Mouse (Mus musculus): ENCODE measurements at regions not wholly inside any gene's neighbourhood (a gene's known extent, or its start where the extent isn't known, plus 50 kb on each side); places are given as distances from the start of the nearest gene placed in this dataset.

GRCm38 (mm10) chr17:10150403-10150689 lies 169.3 kb downstream of the Qk start:
- peak in 1 of 2 experiments; percentile 19 for DNase-seq

DNA sequence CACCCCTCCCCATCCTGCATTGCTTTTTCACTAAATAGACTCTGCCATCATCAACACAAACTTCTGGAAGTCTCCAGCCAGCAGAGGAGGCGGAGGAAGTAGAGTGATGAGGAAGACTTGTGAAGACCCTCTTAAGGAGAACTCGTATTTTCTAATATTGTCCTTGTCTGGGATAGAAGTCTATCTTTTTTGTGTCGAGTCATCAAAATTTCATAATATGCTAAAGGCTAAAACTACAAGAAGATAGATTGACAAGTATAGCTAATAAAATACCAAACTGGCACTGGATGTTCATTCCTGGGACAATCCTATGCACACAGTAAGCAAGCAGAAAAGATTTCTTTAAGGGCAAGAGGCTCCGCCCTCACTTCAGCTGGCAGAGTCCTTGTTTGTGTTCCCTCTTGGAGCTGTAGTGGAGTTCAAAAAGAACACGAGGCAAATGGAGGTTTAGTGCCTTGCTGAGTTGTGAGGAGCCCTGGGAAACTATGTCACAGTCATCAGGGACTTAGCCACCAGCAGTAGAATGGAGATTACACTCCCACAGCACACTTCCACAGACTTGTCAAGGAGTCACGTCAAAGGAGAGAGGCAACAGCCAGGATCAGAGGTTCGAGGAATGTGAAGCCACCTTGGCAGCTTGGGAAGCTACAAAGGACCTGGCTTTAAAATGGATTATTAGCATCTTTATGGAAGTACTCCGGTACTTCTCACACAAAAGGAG lies 169.8 kb downstream of the Qk start:
- no peak for DNase-seq

- no peak for DNase-seq
Observed at GRCm38 (mm10) chr17:10147106-10147505, 172.5 kb downstream of the Qk start.

- no peak for DNase-seq
Observed at GRCm38 (mm10) chr17:10146576-10146975, 173.1 kb downstream of the Qk start.

DNA sequence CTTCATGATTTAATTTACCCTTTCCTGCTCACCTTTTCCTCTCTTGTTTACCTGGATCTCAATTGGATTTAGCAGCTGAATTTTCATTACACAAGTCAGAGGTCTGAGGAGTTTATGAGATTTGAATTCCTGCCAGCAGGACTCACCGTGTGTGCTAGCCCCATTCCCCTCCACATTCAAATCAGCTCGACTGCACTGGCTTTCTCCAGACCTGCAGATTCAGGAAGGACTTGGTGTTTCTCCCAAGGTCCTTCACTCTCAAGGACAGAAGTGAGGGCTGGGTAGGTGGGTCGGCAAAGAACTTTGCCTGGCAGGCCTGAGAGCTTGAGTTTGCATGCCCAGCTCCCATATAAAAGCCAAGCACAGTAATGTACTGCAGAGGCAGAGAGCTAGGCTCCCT lies 180.8 kb downstream of the Qk start:
- DNase-seq = no peak

- no peak for DNase-seq
Observed at GRCm38 (mm10) chr17:10138374-10138773, 181.3 kb downstream of the Qk start.

DNA sequence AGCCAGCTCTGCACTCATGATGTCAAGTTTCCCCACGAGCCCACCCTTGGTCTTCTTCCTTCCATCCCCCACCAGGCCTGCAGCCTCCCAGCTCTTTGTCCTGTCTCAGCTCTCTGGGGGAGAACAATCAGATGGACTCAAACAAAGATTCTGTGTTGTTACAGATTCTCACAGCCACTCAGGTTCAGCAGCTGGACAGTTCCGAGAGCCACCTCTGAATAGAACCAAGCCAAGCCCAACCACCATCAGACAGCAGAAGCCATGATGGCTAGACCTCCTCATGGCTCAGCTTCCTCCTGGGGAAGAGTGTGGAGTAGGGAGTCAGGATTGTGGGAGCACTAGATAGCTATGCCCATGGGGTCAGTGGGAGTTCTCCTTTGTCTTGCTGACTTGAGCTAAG lies 184.5 kb downstream of the Qk start:
- no peak for DNase-seq

- no peak for DNase-seq
Observed at GRCm38 (mm10) chr17:10128591-10128990, 191.1 kb downstream of the Qk start.

GRCm38 (mm10) chr17:10122411-10122810 lies 197.2 kb downstream of the Qk start:
- DNase-seq = no peak

DNA sequence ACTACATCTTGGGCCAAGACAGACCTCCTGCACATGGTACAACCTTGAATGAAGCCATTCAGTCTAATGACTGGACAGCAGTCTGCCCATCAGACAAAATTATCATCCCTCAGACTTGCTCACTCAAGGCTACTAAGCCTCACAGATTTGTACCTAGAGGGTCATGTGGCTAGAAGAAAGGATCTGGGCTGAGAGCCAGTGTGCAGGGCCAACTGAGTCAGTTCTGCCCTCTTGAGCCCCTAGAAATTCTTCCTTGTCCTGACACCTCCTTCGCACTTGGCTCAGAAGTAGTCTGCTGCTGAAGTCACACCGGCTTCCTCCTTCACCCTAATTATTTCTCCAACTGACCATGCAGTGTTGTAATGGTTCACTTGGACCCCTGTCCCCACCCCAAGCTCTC lies 207.5 kb downstream of the Qk start:
- DNase-seq = no peak

DNA sequence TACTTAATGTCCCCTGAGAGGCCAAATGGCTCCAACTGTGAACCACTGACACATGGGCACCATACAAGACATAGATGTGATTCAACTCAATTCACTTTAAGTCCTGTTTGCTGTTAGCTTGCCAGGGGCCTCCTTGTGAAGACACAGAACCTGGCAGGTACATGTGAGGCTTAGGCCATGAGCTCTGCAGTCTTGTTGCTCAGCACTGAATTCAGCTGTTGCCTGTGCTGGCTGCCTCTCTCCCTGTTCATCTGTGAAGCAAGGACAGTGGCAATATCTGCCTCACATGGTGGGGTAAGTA lies 209.3 kb downstream of the Qk start:
- DNase-seq = no peak

GRCm38 (mm10) chr17:10109511-10110374 lies 209.9 kb downstream of the Qk start:
- DNase-seq = no peak

- no peak for DNase-seq
Observed at GRCm38 (mm10) chr17:10105299-10105698, 214.4 kb downstream of the Qk start.

GRCm38 (mm10) chr17:10098199-10098598 lies 221.5 kb downstream of the Qk start:
- no peak for DNase-seq

- no peak for DNase-seq
Observed at GRCm38 (mm10) chr17:10097691-10098090, 222.0 kb downstream of the Qk start.

- peak; percentile 64 to 89 for DNase-seq
Observed at GRCm38 (mm10) chr17:10095841-10096301, 223.8 kb downstream of the Qk start.

DNA sequence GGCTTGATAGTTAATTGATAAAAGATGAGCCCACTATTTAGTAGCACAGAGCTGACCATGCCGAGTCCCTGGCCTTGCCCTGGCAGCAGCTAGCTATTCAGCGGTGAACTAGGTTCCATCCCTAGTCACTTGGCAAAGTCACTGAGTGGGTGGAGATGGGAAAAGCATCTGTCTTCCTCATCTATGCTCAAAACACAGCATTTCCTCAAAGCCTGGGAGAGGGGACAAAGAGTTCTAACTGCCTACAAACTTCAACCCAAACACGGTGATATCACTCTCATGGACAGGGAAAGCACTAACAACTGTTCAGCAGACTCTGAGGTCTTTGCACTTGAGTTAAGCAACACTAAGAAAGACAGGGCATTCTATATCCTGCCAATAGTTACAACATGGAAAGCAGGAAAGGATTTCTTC lies 225.5 kb downstream of the Qk start:
- peak; percentile 88 to 95 for DNase-seq

DNA sequence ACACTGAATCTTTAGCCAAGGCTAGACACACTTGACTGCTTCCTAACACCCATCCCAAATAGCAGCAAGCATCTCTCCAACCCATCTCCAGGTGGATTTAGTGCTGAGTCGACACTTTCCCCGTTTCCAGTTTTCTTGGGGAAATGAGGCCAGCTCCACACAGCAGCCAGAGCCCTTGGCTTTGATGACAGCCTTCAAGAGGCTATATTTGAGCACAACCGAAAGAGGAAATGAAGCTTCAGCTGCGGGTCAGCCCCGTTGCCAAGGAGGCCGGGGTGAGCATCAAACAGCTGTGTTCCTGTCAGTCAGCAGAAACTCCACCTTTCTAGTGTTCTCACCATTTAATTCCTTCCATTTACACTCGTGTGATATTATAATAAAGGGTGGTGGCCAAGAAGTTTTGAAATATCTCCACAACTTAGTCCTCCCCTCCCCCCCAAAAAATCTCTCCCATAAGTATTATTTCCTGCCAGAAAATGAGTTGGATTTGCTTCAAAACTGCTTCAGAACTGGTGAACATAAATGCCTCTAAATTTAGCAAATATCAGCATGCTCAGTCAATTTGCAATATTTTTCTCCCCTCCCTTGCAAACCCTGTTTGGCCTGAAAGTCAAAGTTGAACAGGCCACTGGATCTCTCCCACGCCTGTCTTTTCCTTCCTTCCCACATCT lies 226.1 kb downstream of the Qk start:
- peak; percentile 80 to 92 for DNase-seq

DNA sequence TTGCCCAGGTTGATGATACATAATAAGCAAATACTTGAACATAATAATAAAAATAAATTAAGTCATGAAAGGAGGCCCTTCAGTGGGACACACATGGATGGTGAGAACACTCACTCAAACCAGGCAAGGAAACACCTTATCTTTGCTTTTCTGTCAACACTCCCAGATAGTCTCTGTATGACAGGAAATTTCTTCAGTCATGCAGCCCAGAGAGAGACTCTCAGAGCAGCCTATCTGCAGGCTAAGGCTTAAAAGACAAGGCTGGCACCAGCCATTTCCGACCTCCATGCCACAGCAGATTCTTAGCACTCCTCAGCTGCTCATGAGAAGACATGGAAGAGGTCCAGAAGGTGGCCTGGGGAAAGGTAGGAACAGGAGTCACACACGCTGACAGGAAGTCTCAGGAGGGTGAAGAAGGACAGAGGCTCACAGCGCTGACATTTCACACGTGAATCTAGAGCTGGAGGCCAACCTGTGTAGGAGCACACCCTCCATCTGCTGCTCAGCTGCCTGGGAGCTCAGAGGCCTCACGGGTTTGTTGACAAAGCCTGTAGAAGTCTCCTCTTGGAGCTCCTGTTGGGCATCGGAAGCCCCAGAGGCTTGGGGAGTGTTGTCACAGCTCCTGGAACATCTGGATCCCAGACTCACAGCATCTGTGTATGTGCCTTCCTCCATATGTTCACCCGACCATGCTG lies 232.3 kb downstream of the Qk start:
- no peak for DNase-seq

DNA sequence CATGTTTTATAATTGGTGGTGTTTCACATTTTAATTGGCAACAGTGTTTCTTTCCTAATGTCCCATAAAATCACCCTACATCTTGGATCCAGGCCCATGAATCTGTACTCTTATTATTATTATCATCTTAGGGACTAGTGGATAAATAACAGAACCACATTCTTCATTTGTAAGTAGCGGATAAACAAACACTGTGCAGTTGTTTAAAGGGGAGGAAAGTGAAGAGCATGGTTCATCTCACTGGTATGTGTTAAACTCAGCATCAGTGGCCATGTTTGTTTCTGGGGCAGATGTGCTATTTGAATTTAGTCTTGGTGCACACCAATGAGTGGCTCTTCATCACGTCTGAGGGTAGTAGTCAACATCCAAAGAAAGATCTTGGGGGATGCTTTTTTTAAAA lies 233.1 kb downstream of the Qk start:
- no peak for DNase-seq

DNA sequence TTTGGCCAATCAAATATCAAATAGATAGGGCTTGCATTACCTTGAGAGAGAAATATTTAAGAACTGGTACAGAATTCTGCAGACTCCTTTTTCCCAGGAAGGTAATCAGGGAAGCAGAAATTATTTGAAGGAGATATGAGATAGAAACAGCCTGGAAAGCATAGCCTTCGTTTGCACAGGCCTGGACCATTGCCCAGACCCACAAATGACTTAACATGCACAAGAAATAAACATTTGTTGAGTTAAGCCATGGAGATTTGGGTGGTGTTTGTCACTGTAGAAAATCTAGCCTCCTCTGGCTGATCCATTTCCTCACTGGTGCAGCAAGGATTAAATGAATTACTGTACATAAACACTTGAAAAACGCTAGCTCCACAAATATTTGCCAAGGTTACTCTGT lies 233.5 kb downstream of the Qk start:
- DNase-seq = peak; percentile 43 to 58

- no peak for DNase-seq
Observed at GRCm38 (mm10) chr17:10081721-10082120, 237.9 kb downstream of the Qk start.
